Mouse (Mus musculus): ENCODE data around the gene Gpr182. TPM values are rescaled to one million over a fixed set of nuclear protein-coding genes. Genes with fewer than 3 reads are reported as not detected.
"Not testable (repeated sequence)": the region's sequence is repeated elsewhere in the genome, so short reads cannot be mapped to it uniquely, and the experiment has no call there.

Gene Gpr182
- 0.43 and 0.45 TPM in 2 replicates for polyA plus RNA-seq (2014; fragmentation: Nextera tagmentation; extraction: Ambion mirVana)

- Histone ChIP-seq H3K4me3 (ENCODE audit: low read depth, low read length) (no peak within 1 kb of the TSS), H3K4me2 (ENCODE audit: low read depth, low read length, severe bottlenecking) (no peak within 1 kb of the TSS), H3K9me3 (ENCODE audit: control insufficient read depth, low read length) (no peaks in the 10 kb centered on the region), H3K9ac (ENCODE audit: low read length) (no peak within 1 kb of the TSS), H3K36me3 (ENCODE audit: control insufficient read depth, insufficient read depth, low read length) (no peaks in the 10 kb centered on the region; the same call in 1 of the 2 replicates), H3K27ac (ENCODE audit: low read depth, low read length) (no peak within 1 kb of the TSS), H3K27me3 (ENCODE audit: control insufficient read depth, insufficient read depth, low read length) (no peaks in the 10 kb centered on the region), H3K4me1 (replicated peaks; ENCODE audit: control insufficient read depth, insufficient read depth, low read length) (no peaks in the 10 kb centered on the region)
- ATAC-seq (replicated peaks; ENCODE audit: low FRiP score) (no peak), DNase-seq (ENCODE audit: low spot score) (no peak)
- 65% methylated on average over 8 of the region's 8 CpGs for WGBS
Measured at GRCm38 (mm10) chr10:127751548-127751947, at the start of gene Gpr182. Gpr182 (minus strand) TSS chr10:127751732.

GRCm38 (mm10) chr10:127800891-127801290 is 49.4 kb upstream of the Gpr182 start, which contains the start of gene Rdh16:
Rdh16 (plus strand) TSS chr10:127801152.
- Histone ChIP-seq H3K27me3 (ENCODE audit: control insufficient read depth, insufficient read depth, low read length) (no peaks in the 10 kb centered on the region), H3K9ac (ENCODE audit: low read length) (no peak within 1 kb of the TSS), H3K9me3 (ENCODE audit: control insufficient read depth, low read length) (no peaks in the 10 kb centered on the region), H3K4me2 (ENCODE audit: low read depth, low read length, severe bottlenecking) (no peak within 1 kb of the TSS), H3K4me3 (ENCODE audit: low read depth, low read length) (no peak within 1 kb of the TSS), H3K4me1 (replicated peaks; ENCODE audit: control insufficient read depth, insufficient read depth, low read length) (no peaks in the 10 kb centered on the region), H3K36me3 (ENCODE audit: control insufficient read depth, insufficient read depth, low read length) (no peaks in the 10 kb centered on the region), H3K27ac (ENCODE audit: low read depth, low read length) (no peak within 1 kb of the TSS)
- DNase-seq (ENCODE audit: low spot score) (no peak), ATAC-seq (replicated peaks; ENCODE audit: low FRiP score) (no peak)
- WGBS = 87% methylated on average over 6 of the region's 6 CpGs

- no peak for ATAC-seq (replicated peaks; ENCODE audit: low FRiP score)
- WGBS = 84% methylated on average over 1 of the region's 1 CpGs
- no peak for DNase-seq (ENCODE audit: low spot score)
- H3K9me3 ChIP-seq (ENCODE audit: control insufficient read depth, low read length) = no peaks in the 10 kb centered on the region
- H3K27me3 ChIP-seq (ENCODE audit: control insufficient read depth, insufficient read depth, low read length) = no peaks in the 10 kb centered on the region
- H3K36me3 ChIP-seq (ENCODE audit: control insufficient read depth, insufficient read depth, low read length) = no peaks in the 10 kb centered on the region
- no peak overlapping the region for H3K4me2 ChIP-seq (ENCODE audit: low read depth, low read length, severe bottlenecking)
- H3K27ac ChIP-seq (ENCODE audit: low read depth, low read length) = no peak overlapping the region
- H3K9ac ChIP-seq (ENCODE audit: low read length) = no peak overlapping the region
- no peaks in the 10 kb centered on the region for H3K4me1 ChIP-seq (replicated peaks; ENCODE audit: control insufficient read depth, insufficient read depth, low read length)
- no peak overlapping the region for H3K4me3 ChIP-seq (ENCODE audit: low read depth, low read length)
Measured at GRCm38 (mm10) chr10:127799295-127799694, 47.8 kb upstream of the Gpr182 start.

DNA sequence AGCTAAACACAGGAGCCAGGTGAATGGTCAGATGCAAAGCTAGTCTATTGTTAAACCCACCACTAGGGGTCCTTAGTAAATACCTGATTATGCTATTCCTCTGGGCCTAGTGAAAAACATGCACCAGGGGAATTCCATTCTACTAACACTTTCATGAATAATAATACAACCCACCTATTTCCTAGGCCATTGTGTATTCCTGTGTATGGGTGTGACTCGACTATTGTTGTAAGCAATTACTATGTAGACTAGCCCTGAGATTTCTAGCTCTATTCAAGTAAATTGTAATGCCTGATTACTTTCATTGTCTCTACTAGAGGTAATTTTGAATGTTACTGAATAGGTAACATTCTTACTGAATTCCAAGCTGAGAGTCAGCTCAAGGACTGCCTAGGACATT is 33.9 kb upstream of the Gpr182 start:
- H3K27ac ChIP-seq (ENCODE audit: low read depth, low read length); DNase-seq (ENCODE audit: low spot score); H3K4me2 ChIP-seq (ENCODE audit: low read depth, low read length, severe bottlenecking); H3K4me3 ChIP-seq (ENCODE audit: low read depth, low read length); ATAC-seq (replicated peaks; ENCODE audit: low FRiP score); H3K36me3 ChIP-seq (ENCODE audit: control insufficient read depth, insufficient read depth, low read length); H3K4me1 ChIP-seq (replicated peaks; ENCODE audit: control insufficient read depth, insufficient read depth, low read length); H3K27me3 ChIP-seq (ENCODE audit: control insufficient read depth, insufficient read depth, low read length); H3K9me3 ChIP-seq (ENCODE audit: control insufficient read depth, low read length); H3K9ac ChIP-seq (ENCODE audit: low read length): not testable (repeated sequence)
- WGBS = 83% methylated on average over 1 of the region's 1 CpGs

- not testable (repeated sequence) for H3K4me2 ChIP-seq (ENCODE audit: low read depth, low read length, severe bottlenecking); H3K9ac ChIP-seq (ENCODE audit: low read length); H3K4me1 ChIP-seq (replicated peaks; ENCODE audit: control insufficient read depth, insufficient read depth, low read length); ATAC-seq (replicated peaks; ENCODE audit: low FRiP score); H3K9me3 ChIP-seq (ENCODE audit: control insufficient read depth, low read length); H3K27ac ChIP-seq (ENCODE audit: low read depth, low read length); H3K27me3 ChIP-seq (ENCODE audit: control insufficient read depth, insufficient read depth, low read length); H3K4me3 ChIP-seq (ENCODE audit: low read depth, low read length); DNase-seq (ENCODE audit: low spot score); H3K36me3 ChIP-seq (ENCODE audit: control insufficient read depth, insufficient read depth, low read length)
- 96% methylated on average over 17 of the region's 17 CpGs for WGBS
Measured at GRCm38 (mm10) chr10:127782321-127782720, 30.8 kb upstream of the Gpr182 start.

DNA sequence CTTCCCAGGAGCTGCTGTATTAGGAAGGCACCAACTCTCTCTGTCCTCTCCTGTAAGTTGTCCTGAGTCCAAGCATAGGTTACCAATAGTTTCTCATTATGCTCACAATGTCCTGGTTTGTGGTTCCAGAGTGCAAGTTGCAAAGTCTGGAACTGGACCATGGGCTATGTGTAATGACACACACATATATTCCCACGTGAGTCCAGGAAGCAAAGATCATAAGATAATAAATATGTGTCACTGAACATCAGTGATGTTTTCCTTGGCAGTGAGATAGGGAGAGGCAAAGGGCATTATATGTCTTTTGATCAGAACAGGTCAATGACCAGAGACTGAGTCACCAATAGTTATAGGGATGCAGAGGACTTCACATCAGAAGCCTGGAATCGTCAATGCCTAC is 24.5 kb upstream of the Gpr182 start, which contains the start of gene Rdh9:
Gene Rdh9, plus strand, starts transcription at position 376 of the 400 bp plus-strand sequence.
- no peak for DNase-seq (ENCODE audit: low spot score)
- Histone ChIP-seq H3K4me1 (replicated peaks; ENCODE audit: control insufficient read depth, insufficient read depth, low read length) (no peaks in the 10 kb centered on the region), H3K4me3 (ENCODE audit: low read depth, low read length) (no peak within 1 kb of the TSS), H3K27ac (ENCODE audit: low read depth, low read length) (no peak within 1 kb of the TSS), H3K9ac (ENCODE audit: low read length) (no peak within 1 kb of the TSS), H3K36me3 (ENCODE audit: control insufficient read depth, insufficient read depth, low read length) (no peaks in the 10 kb centered on the region), H3K9me3 (ENCODE audit: control insufficient read depth, low read length) (no peaks in the 10 kb centered on the region), H3K4me2 (ENCODE audit: low read depth, low read length, severe bottlenecking) (no peak within 1 kb of the TSS), H3K27me3 (ENCODE audit: control insufficient read depth, insufficient read depth, low read length) (no peaks in the 10 kb centered on the region)
- 89% methylated on average over 2 of the region's 2 CpGs for WGBS
- ATAC-seq (replicated peaks; ENCODE audit: low FRiP score) = no peak

DNA sequence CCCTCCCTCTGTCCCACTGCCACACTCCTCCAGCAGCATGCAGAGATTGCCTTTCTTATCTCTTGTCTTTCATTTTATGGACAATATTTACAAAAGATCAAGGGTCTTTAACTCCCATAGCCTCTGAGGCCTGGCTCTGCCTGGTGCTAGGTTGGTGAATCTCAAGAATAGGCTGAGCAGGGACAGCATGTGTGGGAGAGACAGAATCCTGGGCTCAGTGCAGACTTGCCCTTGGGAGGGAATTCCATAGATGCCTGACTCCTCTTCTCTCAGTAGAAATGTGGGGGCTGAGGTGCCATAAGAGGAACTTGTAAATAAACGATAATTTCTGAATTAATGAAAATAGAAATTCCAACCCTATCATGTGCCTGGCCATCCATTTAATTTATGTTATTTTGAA is 15.0 kb upstream of the Gpr182 start:
- H3K4me2 ChIP-seq (ENCODE audit: low read depth, low read length, severe bottlenecking) = no peak overlapping the region
- no peaks in the 10 kb centered on the region for H3K9me3 ChIP-seq (ENCODE audit: control insufficient read depth, low read length)
- no peak overlapping the region for H3K4me3 ChIP-seq (ENCODE audit: low read depth, low read length)
- H3K36me3 ChIP-seq (ENCODE audit: control insufficient read depth, insufficient read depth, low read length) = no peaks in the 10 kb centered on the region
- ATAC-seq (replicated peaks; ENCODE audit: low FRiP score) (no peak), DNase-seq (ENCODE audit: low spot score) (no peak)
- WGBS = 85% methylated on average over 1 of the region's 1 CpGs
- no peaks in the 10 kb centered on the region for H3K4me1 ChIP-seq (replicated peaks; ENCODE audit: control insufficient read depth, insufficient read depth, low read length)
- no peaks in the 10 kb centered on the region for H3K27me3 ChIP-seq (ENCODE audit: control insufficient read depth, insufficient read depth, low read length)
- H3K9ac ChIP-seq (ENCODE audit: low read length) = no peak overlapping the region
- no peak overlapping the region for H3K27ac ChIP-seq (ENCODE audit: low read depth, low read length)

DNA sequence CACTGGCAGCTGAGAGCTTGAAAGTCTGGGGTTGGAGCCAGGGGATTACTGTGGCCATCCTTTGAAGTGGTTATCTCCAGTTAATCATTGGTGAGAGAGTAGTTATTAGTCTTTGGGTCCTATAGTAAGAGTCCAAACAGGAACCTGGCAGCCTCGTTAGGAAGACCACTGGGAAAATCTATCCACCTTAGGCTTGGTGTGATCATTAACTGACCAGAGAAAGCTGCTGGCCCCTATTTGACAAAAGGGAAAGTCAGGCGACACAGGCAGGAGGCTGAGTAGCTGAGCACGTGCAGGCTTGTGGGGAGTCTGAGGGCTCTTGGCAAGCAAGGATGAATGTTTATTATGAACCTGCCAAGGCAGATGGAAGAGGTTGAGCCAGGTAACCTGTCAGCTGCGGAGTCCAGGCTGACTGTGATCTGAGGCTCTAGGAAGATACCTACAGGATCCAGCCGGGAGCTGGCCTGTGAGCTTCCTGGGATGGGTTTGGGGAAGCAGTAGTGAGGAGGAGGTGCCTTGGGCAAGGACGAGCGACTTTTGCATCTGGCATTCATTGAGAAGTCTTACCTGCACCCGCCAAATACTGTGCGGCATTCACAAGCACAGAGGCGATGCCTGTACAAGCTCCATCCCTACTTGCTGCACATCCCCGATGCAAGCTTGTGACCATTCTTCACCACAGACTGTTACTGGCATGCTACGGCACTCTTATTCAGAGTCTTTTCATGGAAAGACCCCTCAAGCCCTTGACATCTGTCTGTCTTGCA is 12.6 kb upstream of the Gpr182 start:
- Histone ChIP-seq H3K36me3 (ENCODE audit: control insufficient read depth, insufficient read depth, low read length) (no peaks in the 10 kb centered on the region), H3K9me3 (ENCODE audit: control insufficient read depth, low read length) (no peaks in the 10 kb centered on the region), H3K27ac (ENCODE audit: low read depth, low read length) (no peak overlapping the region), H3K4me1 (replicated peaks; ENCODE audit: control insufficient read depth, insufficient read depth, low read length) (no peaks in the 10 kb centered on the region), H3K4me3 (ENCODE audit: low read depth, low read length) (no peak overlapping the region), H3K9ac (ENCODE audit: low read length) (no peak overlapping the region), H3K27me3 (ENCODE audit: control insufficient read depth, insufficient read depth, low read length) (no peaks in the 10 kb centered on the region), H3K4me2 (ENCODE audit: low read depth, low read length, severe bottlenecking) (no peak overlapping the region)
- 72% methylated on average over 12 of the region's 12 CpGs for WGBS
- peak; percentile 19 for DNase-seq (ENCODE audit: low spot score)
- ATAC-seq (replicated peaks; ENCODE audit: low FRiP score) = no peak

DNA sequence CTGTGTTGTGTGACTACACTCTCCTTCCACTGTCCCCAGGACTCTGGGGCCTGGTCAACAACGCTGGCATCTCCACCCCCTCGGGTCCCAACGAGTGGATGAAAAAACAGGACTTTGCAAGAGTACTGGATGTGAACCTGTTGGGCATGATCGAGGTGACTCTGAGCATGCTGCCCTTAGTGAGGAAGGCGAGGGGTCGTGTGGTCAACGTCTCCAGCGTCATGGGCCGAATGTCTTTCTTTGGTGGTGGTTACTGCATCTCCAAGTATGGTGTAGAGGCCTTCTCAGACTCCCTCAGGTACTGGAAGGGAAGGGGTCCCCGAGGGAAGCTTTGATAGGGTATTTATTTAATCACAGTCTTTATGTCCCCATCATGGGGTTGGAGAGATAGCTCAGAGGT is 11.4 kb upstream of the Gpr182 start:
- H3K4me3 ChIP-seq (ENCODE audit: low read depth, low read length); H3K27me3 ChIP-seq (ENCODE audit: control insufficient read depth, insufficient read depth, low read length); H3K4me1 ChIP-seq (replicated peaks; ENCODE audit: control insufficient read depth, insufficient read depth, low read length); H3K27ac ChIP-seq (ENCODE audit: low read depth, low read length); H3K9ac ChIP-seq (ENCODE audit: low read length); ATAC-seq (replicated peaks; ENCODE audit: low FRiP score); H3K9me3 ChIP-seq (ENCODE audit: control insufficient read depth, low read length); H3K36me3 ChIP-seq (ENCODE audit: control insufficient read depth, insufficient read depth, low read length); H3K4me2 ChIP-seq (ENCODE audit: low read depth, low read length, severe bottlenecking): not testable (repeated sequence)
- WGBS = 89% methylated on average over 10 of the region's 10 CpGs
- DNase-seq (ENCODE audit: low spot score) = peak; percentile 38
